Mouse (Mus musculus) adipocyte (in vitro differentiated cells): ENCODE measurements around the gene Scfd2.

Experiments
- DNase-seq: peaks from one replicate; pipeline ENCODE4 v3.0.0-alpha.2; 2016; ENCODE audit warnings: low spot score

Scfd2 gene

DNA sequence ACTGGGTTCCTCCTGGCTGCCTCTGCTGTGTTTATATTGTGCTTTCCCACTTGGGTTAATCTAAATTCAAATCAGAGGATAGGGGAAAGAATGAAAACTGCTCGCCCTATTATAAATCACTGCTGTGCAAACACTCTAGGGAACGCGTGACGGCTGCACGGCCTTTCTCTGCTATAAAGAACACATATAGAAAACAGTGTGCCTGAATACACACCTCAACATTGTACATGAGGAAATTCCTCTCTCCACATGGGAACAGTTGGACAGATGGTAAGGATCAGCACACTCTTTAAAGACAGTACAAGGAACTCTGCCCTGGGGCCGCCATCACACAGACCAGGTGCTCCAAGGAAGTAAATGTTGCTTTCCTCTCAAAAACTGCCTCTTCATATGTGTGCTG is 166.2 kb downstream of the Scfd2 start:
- no peak for DNase-seq

DNA sequence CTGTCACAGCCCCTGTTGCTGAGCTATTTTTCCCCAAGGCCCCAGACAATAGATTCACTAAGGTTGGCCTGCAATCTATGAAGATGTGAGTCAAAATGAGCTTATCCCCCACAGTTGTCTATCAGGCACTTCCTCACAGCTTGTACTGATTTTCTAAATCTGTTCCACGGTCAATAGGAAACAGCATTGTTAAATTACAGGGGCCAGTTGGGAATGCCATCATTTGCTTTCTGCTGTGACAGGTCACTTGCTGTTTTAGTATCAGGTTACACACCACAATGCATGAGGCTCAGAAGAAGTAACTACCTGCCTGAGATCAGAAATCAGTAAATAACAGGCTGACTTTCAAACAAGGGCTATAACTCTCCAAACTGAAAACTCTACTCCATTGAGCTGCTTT is 168.3 kb downstream of the Scfd2 start:
- DNase-seq: no peak

DNA sequence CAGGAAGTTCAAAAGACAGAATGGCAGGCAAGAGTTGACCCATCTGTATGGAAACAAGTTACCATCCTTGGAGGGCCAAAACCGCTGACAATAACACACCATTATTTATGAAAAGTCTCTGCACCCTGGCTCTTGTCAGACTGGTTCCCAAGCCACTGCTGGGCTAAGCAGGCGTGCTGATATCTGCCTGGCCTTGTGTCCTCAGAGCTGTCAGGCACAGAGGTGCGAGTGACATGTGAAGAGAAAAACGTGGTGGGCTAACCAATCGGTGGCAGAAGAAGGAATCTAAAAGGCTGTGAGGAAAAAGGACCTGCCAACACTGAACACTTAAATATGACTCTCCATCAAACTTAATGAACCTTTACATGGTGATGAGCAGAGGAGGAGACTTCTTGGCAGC is 170.0 kb downstream of the Scfd2 start:
- no peak for DNase-seq

DNA sequence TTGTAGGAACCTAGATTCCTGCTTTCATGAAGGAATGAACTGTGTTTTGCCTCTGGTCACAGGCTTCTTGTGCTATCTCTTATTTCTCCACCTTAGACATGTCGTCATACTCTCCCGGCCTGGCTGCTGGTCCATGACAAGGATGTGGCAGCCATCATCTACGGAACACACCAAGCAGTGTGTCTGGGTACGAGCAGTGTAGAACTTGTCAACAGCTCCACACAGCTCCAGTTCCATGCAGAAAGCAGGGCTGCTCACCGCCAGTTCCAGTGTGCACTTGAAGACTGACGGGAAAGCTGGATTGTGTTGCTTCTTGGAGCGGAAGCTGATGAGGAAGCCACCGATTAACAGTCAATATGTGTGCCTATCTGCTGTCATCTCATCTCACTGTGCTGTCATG is 173.5 kb downstream of the Scfd2 start:
- no peak for DNase-seq

DNA sequence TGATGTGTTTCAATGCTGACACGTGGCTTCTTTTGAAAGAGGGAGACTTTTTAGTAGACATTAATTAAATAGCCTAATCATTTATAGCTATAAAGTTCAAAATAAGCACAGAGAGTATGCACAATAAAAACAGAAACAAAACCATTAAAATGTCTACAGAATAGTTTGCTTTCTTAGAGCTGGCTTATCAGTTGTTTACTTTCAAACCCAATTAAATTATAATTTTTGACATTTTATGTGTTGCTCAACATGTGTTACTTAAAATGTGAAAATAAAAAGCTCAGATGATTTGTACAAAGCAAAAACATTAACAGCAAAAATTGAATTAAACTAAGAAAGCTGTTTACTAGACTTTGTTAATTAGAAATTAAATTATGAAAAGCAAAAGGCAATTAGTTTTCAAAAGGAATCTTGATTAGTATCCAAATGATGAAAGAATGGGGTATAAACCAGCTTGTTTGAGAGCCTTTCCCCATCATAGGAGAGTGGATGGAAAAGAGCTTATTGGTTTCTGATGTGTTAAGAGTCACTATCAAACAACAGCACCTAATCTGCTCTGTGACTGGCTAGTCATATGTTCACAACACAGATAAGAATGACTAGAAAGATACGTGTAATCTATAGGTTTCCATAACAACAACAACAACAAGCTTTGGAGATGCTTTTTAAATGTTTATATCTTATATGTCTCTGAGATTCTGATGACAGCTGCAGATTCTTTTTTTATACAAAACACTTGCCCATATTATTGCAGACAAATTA is 176.0 kb downstream of the Scfd2 start:
- DNase-seq: no peak

DNA sequence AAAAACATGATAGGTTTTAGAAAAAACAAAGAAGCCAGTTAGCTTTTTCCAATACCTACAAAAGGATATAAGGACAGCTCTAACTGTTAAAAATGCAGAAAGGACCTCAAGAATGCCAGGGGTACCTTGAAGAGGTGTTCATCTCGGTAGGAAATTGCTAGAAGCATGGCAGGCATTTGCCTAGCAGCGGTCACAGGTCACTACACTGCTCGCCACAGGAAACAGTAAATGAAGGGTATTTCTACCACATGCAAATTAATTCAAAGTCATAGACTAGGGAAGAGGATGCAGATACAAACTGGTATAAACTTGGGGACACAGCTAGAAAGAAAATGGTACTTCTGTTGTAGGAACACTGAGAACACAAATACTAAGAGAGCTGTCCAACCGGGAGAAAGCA is 180.7 kb downstream of the Scfd2 start:
- DNase-seq: no peak

DNA sequence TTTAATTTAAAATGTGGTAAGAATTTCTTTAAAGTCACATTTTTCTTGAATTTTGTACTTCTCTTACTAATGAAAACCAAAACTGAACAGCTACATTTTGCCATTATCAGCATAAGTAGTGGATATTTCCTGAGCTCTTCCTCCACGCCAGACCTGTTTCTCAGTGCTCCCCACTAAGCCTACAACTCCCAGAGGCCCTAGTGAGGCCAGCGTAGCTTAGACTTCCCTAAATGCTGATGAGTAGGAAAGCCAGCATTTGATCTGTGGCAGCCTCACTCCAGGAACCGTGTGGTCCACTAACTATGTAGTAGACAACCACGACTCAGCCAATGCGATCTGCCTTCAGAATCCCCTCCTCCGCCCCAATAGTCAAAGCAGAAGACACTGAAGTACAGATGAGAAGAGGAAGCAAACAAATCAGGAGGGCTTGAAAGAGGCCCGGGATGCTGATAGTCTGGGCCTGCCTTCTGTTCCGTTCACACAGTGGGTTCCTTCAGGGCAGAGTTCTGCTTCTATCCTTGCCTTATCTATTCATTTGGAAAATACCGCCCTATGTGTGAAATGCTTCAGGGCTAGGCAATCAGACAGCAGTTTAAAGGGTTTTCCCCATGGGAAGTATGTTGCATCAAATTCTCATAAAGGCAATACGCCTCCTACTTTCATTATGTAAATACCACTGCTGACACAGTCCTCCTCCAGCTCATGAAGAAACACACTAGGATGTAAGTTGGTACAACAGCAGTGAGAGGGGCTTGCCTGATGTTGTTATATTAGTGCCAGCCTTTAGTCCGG is 183.3 kb downstream of the Scfd2 start:
- no peak for DNase-seq

DNA sequence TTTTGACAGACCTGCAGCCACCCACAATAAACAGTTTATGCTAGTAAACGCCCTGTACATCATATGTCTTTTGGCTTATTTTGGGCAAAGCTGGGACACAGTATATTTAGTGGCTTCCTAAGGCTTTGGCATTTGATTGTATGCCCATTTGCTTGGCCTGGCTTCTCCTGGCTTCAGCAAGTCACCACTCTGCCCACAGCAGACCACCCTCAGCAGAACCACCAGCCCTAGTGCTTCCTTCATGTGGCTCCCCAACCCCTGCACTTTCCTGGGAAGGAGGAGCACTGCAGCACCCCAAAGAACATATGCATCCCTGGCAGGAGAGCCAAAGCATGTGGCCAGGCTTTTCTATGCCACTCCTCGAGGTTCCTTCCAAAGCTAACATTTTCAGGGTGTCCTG is 188.5 kb downstream of the Scfd2 start:
- DNase-seq: no peak

DNA sequence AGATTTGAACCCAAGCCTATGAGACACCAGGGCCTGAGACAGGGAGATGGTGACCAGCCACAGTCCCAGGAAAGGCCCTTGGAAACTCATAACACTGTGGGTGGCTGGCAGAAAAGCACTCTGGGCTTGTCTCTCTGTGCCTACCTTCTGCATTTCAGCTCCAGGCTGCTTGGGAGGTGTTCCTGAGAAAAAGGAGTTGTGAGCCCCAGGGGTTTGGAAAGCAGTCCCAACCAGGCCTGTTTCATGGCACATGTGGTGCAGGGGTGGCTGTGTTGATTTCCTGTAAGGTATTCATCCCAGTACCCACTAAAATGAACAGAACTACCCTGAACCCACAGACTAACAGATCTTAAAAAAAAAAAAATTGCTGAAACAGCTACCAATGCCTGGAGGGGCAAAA is 189.0 kb downstream of the Scfd2 start:
- DNase-seq: no peak

DNA sequence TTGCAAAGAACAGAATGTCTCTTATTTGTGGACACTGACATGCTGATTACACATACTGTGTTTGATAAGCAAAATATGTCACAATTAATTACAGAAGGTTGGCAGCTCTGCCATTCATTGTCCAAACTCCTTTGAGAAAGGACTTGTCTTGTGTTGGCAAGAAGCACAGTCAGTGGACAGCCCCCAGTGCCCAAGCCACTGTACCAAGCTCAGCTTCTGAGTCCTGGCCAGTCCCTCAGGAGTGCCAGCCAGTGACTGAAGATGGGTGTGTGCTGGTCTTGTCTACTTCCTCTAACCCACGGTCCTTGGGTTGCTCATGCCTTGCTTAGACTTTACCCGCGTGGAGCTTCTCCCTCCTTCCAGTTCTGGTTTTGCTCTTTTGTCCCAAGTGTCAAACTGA is 194.1 kb downstream of the Scfd2 start:
- DNase-seq: peak; percentile 45

DNA sequence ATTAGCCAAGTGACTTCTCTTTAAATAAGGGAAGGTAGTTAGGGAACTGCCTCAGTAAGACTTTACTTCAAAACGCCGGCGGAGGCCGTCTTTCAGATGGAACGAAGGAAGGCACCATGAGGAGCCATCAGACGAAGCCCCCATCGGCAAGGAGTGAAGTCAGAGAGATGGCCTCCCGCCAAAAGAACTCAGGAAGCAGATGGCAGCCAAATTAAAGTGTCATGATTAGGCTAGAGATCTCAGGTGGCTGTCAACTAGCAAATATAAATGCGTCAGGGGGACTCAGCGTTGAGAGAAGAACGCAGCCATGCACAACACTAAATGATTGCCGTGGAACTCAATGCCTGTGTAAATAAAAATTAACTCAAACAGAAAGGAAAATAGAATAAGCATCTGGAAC is 194.8 kb downstream of the Scfd2 start:
- DNase-seq: no peak

DNA sequence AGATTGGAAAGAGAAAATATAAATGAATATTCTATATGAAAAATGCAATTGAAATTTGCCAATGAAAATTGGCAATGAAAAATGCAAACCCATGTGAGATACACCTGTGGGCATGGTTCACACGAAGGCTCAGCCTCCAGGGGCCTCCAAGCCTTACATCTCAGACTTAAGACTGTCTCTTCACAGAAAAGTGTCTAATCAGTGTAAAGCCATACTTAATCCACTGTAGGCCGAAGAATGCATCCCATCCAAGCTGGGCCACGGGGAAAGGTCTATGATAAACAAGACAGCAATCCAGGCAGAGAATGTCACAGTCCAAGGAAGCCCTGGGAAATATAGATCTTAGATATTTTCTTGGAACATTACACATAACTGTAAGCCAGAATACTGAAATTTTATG is 198.3 kb downstream of the Scfd2 start:
- DNase-seq: peak; percentile 16

DNA sequence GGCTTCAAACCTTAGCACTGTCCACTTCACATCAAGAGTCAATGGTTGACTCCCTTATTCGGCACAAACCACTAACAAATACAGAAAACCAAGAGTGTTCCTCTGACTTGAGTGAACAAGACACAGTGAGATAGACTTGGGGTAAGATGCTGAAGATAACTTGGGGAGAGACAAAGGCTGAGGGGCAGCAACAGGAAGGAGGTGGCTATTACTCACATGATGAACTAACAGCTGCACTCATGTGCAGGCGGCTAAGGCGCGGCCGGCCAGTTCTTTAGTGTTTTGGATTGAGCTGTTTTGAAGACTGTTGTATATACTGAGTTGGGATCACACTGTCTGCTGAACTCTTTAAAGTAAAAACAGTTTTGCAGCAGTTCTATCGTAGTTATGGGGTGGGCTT is 205.3 kb downstream of the Scfd2 start:
- no peak for DNase-seq

DNA sequence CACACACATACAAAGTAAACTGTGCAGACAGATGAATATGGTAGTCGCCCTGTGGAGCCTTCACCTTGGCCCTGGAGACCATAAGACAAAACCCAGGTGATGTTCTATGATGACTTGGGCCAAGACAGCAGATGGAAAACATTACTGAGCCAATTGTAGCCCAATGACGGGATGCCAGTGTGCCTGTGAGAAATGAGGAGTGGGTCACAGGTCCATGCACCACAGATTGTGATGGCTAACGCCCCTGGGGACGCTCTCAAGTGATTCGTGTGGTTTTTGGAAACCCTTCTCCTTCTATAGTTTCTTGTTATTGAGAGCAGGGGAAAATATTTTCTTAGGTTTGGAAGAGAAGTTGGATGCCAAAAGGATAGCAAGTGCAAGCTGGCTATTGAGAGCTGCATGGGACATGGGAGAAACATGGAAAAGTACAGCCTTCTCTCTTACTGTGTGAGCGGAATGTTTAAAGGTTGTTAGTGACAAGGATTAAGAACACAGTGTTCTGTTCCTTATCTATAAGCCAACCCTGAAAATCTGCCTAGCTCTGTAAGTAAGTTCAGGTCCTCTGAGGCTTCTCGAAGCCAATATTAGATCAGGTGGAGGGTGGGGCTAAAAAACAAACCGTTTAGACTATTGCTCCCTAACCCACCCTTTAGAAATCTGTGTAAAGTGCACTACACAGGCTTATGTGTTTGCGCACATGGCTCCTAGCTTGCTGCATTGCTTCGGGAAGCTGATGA is 210.4 kb downstream of the Scfd2 start:
- no peak for DNase-seq

DNA sequence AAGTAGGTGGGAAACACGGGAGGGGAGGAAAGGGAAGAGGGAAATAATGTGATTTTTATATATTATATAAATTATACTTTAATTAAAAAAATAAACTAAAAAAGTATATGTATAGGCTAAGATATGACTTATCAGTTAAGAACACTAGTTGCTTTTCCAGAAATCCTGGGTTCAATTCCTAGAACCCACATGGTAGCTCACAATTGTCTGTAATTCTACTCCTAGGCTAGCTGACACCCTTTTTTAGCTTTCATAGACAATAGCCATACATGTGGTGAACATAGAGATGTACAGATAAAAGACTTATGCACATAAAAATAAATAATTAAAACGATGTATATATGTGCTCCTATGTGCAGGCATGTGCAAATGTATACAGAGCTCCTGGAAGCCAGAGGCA is 212.0 kb downstream of the Scfd2 start:
- DNase-seq: no peak

DNA sequence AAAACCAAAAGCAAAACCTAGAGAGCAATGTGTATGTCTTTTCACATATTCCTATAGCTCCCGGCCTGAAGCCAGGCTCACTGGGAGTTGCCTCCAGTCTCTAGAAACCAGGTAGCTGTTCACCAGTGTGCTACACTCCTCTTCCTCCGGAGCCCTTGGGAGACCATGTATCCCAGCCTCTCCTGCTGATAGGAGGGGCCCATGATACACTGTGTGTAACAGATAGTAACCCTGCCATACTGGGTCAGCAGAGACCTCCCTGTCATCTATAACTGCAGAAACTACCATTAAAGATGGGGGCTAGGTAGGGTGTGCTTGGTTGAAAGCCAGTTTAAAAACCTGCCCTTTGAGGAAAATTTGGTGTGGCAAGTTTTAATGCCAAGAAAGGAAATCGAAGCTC is 214.4 kb downstream of the Scfd2 start:
- no peak for DNase-seq

DNA sequence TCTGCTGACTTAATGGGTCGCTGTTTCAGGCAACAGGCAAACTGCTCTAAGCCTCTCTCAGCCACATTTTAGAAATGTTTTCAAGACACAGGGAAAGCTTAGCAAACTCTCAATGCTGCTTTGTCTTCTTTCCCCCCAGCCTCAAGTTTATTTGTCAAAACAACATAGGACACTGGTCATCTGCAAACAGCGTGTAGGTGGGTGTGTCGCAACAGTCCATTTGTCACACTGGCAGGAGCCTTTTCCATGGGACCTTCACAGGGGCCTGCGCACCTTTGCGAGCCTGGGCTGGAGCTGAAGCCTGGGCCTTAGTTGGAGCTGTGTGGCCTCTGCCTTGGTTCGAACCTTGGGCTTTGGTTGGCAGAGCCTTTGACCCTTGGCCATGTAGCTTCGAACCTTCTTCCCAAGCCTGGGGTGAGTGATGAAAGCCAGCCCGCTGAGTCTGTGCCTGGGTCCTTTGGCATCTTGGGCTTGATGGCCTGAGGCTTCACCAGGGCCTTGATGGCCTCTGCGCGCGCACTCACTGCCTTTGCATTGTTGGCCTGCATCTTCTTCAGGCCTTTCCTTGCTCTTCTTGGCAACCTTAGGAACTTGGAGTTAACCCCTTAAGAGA is 215.1 kb downstream of the Scfd2 start:
- DNase-seq: peak; percentile 64

DNA sequence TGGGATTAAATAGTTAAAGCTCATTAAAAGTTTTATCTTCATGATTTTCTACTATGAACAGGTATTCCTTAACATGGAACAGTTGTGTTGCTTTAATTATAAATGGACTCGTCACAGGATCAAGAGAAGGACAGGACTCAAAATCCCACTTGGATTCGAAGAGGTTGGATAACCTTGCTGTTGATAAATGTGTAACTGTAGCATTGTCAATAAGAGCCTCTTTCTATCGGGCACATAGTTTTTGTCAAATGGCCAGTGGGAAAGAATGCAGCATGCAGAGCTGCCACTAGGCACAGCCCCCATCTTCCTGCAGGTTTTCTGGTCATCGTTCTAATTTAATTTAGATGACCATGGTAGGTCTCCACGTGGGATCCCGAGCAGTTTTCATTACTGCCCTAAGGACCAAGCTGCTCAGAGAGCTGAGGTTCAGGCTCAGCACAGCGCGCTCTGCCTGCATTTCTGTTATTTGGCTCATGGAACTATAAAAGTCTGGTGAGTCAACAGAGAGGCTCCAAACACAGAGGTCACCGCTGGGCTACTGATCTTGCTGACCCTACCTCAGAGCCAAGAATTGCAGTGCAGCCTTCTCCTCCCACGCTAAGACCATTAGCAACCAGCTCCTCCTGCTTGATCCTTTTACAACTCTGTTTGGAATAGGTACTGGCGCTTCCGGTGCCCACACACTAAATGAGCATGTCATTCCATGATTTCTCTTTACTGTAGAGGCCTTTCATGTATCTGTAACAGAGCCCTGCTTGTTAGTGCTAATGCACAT is 215.9 kb downstream of the Scfd2 start:
- peak; percentile 86 for DNase-seq

DNA sequence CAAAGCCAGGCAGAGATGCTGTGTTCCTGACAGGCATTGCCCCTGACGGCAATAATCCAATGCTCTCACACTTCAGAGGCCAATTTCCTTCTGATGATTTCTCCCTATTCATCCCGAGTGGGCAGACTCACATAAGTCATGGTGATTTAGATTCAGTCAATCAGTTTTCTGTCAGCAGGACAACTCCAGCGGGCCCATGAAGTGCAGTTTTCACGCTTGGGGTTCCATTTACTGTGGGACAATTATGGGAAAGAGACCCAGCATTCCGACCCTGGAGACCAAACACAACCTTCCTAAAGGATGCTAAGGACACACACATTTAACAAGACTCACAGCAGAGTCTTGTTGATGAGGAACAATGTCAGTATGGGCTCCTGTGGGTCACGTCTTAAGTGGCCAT is 217.1 kb downstream of the Scfd2 start:
- no peak for DNase-seq

DNA sequence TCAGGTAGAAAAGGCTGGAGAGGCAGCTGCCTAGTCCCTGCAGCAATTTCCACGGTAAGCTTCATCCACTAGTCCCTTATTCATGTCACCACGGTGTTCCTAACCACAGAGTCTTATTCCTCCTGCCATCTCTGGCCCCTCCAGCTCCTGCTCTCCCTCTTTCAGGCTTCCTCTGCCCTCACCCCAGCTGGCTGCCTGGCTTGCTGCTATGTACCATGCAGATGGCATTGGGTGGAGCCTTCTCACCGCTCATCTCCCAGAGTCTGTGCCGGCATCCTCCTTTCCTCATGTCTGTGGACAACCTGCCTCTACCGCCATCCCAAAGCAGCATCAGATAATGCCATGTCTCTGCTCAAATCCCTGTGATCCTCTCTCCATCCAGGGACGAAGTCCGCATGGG is 218.0 kb downstream of the Scfd2 start:
- no peak for DNase-seq

DNA sequence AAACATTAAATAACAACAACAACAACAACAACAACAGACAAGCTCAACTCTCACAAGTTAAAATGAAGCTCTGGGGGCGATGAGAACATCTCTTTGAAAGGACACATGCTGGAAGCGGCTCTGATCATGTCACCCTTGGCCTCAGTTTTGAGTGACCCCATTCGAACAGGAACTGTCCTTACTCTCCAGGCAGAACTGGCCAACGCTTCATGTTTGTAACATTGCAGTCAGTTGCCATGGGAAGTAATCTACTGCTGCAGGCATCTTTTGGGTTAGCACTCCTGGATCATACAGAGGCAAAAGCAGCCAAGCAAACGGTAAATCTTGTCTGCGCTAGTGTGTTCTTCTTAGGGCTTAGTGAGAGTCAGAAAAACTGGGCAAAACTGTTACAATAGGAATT is 219.7 kb downstream of the Scfd2 start:
- peak; percentile 40 for DNase-seq
